Mouse (Mus musculus): Measurements from ENCODE around the gene Myo16.

DNA sequence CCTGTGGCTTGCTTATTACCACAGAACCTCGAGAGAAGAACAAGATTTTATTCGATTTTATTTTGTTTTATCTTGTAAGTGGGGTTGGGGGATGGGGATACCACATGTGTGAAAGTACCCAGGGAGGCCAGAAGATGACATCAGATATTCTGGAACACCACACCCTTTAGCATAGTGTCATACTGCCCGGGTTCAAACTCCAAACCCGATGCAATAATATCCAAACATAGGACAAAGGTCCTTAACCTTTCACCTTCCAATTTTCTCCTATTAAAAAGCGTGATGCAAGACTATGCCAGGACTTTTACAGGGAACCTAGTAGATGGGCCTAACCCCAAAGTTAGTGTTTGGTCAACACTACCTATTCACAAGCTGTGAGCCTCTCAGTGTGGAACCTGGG, 443.9 kb downstream of the Myo16 start:
- TF ChIP-seq MAX (IDR thresholded peaks at IDR 0.05) (no peak), MYOD1 (IDR thresholded peaks at IDR 0.05; ENCODE audit: control insufficient read depth, insufficient read length, low read depth) (no peak), CTCF (IDR thresholded peaks at IDR 0.05; ENCODE audit: control insufficient read depth, insufficient read depth, insufficient read length) (no peak), USF1 (IDR thresholded peaks at IDR 0.05; ENCODE audit: low read depth) (no peak), MYOG (IDR thresholded peaks at IDR 0.05; ENCODE audit: control insufficient read depth, extremely low read depth, insufficient read length) (no peak), CEBPB (IDR thresholded peaks at IDR 0.05; ENCODE audit: low read depth) (no peak), FOSL1 (IDR thresholded peaks at IDR 0.05; ENCODE audit: insufficient read depth, low read length, poor library complexity, severe bottlenecking) (no peak)

Data from C2C12 (cell line).